Mouse (Mus musculus) adrenal gland, postnatal 25 days (tissue): ENCODE measurements around the gene Slc22a17. TPM values are rescaled to one million over a fixed set of nuclear protein-coding genes. Genes with fewer than 3 reads are reported as not detected.

Source experiments
- DNase-seq: peaks from one replicate; pipeline ENCODE4 v3.0.0; 2021; ENCODE audit warnings: mixed read lengths
- total RNA-seq: library from RNA; stranded (reverse); gene quantifications from 2 replicates; pipeline ENCODE4 v1.2.3, GENCODE M21; 2021

The Slc22a17 gene
- total RNA-seq, 1 experiment from 2014 or later, result 41.6 TPM

DNA sequence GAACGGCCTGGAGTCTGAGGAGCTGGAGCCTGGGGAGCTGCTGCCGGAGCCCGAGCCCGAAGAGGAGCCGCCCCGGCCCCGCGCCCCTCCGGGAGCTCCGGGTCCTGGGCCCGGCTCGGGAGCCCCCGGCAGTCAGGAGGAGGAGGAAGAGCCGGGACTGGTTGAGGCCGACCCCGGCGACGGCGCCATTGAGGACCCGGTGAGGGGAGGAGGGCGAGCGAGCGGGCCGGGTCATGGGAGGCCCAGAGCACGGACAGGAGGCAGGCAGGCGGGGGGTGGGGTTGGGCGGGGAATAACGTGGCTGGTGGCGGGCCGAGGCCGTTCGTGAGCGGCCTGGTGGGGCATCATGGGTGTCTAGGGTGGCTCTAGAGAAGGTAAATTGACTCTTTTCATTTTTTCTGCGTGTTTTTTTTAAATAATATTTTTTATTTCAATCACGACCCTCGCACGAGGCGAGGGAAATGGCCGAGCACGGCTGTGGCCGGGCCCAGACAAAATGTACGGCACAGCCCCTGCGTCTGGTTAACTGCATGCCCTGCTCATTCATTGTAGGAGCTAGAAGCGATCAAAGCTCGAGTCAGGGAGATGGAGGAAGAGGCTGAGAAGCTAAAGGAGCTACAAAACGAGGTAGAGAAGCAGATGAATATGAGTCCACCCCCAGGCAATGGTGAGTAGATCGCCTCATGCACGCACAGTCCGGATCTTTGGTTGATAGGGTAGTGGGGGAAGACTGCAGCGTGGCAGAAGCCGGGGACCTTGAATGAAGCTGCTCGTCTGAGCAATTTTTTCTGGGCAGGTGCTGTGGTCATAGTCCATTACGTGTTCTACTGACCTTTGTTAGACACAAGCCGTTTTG, 18.4 kb downstream of the Slc22a17 start:
- DNase-seq, result peak; percentile 78

DNA sequence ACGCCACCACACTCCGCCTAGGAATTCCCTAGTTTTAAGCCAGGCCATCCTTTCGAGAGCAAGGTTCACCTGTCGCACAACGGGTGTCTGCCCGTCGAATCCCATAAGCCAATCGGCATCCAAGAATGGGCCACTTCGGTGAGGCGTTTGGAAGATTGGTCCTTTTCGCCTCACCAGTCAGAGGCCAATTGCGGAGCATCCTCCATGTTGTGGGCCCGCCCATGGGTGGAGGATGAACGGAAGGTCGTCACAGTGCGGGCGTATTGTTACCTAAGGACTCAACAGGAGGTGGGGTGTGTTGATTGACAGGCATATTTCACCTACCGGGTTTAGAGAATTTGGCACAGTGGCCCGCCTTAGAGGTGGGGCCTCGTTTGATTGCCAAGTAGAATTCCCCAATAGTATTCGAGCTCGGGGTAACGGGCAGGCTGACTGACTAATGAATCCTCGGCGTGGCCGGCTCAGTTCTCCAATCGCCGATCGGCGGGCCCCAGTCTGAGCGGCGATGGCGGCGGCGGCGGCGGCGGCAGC, 19.2 kb downstream of the Slc22a17 start:
- peak; percentile 93 for DNase-seq

DNA sequence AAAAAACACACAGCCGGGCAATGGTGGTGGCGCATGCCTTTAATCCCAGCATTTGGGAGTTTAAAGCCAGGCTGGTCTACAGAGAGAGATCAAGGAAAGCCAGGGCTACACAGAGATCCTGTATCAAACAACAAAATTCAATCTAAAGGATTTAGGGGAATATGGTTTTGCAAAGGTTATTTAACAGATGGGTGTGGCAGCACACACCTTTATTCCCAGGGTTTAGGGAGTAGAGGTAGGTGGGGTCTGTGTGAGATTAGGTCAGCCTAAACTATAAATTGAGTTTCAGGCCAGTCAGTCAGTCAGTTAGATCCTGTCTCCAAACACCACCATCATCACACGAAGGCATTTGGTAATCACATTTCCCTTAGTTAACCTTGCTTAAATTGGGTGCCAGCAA, 20.7 kb downstream of the Slc22a17 start, which contains the start of gene Pabpn1:
TSS of gene Pabpn1 (plus strand) at position 301 of the 400 bp plus-strand sequence.
- DNase-seq, result no peak

DNA sequence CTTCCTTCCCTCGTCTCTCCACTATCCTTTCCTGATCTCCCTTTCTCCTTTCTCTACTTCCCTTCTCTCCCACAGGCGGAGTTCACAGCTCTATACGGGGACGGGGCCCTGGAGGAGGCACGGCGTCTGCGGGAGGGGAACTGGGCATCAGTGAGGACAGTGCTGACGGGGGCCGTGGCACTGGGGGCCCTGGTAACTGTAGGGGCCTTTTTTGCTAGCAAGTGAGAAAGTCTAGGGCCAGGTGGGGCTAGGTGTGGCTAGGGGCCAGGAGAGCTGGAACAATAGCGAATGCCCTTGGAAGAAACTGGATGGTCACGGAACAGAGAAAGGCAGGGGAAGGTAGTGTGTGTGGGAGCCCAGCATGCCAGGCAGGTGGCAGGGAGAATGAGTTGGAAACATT, 27.6 kb downstream of the Slc22a17 start:
- DNase-seq, result no peak

DNA sequence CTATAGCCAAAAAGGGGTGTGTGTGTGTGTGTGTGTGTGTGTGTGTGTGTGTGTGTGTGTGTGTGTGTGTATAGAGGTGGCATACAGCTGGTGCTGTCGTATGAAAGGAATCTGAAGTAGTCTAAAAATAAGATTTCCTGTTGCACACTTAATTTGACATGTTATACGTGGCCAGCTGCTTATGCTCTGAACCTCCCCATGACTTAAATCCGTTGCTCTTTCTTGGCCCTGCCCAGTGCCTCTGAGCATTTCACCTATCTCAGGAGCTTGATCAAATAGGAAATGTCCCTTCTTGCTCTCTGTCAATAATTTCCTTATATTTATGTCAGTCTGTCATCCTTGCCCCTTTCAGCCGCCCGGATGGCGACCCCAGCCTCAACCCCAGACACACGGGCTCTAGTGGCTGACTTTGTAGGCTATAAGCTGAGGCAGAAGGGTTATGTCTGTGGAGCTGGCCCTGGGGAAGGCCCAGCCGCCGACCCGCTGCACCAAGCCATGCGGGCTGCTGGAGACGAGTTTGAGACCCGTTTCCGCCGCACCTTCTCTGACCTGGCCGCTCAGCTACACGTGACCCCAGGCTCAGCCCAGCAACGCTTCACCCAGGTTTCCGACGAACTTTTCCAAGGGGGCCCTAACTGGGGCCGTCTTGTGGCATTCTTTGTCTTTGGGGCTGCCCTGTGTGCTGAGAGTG, 28.8 kb downstream of the Slc22a17 start:
- no peak for DNase-seq

DNA sequence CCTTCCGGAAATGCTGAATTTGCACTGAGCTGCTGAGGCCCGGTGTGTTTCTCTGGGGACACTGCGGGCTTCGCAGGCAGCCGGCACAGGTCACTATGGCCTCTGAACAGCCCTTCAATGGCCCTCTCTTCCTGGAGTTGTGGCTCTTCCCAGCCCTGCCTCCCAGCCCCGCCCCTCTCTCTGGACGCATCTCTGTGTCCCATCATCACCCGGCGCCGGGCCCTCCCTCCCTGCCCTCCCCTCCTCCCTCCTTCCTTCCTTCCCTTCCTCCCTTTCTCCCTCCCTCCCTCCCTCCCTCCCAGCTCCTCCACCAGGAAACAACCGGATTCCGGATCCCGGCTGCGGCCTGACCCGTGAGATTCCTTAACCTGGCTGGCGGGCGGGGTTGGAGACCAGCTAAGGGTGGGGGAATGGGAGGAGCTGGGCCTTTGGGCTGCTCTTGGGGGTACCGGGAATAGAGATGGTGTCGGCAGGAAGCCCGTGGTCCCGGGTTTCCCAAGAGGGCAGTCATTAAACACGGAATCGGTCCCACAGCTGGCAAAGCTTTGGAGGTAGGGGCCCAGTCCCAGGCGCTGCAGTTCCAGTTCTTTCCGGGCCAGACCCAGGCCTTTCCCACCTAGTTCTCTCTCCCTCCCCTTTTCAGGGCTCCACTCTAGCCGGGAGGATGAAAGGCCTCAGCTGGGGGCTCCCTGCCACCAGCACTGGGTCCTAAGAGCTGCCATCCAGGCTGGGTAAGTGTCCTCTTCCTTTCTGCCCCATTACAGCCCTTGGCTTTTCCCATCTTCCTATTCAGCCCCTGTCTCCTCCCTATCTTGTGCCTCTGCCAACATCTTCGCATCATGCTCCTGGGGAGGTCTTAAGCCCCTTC, 29.5 kb downstream of the Slc22a17 start, which contains the start of the genes Bcl2l2 and Gm20521:
TSS of gene Bcl2l2 (plus strand) at position 224 of the 868 bp plus-strand sequence.
TSS of gene Gm20521 (plus strand) at position 288 of the 868 bp plus-strand sequence.
- peak; percentile 90 for DNase-seq

DNA sequence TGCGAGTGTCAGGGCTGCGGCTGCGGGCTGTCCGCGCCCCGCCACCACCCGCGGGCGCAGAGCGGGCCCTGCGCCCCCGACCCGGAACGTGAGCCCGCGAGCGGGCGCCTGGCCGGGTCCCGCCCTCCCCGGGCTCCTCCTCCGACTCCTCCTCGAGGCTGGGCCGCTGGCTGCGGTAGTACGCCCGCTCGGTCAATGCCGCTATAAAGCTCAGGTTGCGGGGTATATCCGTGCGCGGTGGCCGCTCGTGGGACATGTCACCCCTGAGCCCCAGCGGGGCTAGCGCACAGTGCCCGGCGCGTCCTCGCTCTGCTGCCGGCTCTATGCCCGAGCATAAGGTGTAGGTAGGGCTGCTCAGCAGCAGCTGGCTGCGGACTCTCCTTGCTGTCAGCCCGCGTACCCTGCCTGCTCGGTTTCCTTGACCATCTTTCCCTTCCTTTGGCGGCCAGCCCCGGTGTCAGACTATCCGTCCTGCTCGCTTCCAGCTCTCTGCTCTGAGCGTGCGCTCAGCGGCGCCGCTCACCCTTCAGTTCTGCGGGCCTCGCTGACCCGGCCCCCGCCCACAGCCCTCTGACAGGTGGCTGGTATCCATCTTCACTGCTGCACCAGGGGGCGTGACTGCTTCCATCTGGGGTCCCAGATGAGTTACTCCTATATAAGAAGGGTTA, 35.8 kb downstream of the Slc22a17 start, which contains the start of gene Ppp1r3e:
TSS of gene Ppp1r3e (minus strand) at position 503 of the 668 bp plus-strand sequence.
- peak; percentile 80 for DNase-seq

DNA sequence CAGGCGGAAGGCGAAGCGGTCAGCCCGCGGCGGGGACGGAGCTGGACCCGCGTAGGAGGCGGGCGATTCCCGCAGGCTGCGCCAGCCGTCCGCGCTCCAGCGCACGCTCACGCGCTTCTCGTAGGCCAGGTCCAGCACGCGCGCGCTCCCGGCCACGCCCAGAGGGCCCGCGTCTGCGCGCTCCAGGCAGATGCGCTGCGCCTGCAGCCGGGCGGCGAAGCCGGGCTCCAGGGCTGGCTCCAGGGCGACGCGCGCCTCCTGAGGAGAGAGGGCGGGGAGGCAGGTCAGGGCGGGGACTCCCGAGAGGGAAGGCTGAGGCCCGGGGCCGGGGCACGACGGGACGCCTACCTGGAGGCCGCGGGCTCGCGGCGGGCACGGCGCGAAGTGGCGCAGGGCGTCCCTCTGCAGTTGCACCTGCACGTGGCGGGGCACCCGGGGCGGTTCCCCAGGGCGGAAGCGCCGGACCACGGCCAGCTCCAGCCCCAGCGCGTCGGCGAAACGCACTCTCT, 36.3 kb downstream of the Slc22a17 start:
- DNase-seq, result peak; percentile 94

DNA sequence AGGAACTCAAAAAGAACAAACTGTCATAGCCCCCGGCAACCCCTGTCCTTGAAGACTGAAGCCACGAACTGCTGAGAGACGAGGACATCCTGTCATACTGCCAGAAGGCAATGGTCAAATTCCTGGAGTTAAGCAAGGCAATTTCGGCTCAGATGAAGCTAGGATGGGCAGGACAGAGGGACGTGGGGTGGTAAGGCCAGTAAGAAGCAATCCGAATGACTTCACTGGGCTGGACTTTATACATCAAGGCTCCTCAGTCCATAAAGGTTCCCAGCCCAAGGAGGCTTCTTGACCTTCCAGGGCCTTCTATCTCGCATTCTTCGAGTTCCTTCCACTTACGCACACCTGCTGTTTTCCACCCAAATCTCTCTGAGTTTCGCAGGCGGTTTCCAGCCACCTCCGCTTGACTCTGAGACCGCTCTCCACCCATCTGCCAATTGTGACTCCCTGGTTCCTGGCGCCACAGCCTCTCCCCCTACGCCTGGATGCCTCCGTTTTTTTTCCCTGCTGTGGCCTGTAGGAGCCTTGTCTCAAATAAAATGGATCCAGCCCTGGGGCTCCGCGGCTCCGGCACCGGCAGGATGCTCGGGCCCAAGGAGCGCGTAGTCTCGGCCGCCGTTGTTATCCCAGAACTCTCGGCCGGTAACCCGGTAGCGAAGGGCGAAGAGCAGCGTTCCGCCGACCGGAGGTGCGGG, 36.9 kb downstream of the Slc22a17 start:
- no peak for DNase-seq

DNA sequence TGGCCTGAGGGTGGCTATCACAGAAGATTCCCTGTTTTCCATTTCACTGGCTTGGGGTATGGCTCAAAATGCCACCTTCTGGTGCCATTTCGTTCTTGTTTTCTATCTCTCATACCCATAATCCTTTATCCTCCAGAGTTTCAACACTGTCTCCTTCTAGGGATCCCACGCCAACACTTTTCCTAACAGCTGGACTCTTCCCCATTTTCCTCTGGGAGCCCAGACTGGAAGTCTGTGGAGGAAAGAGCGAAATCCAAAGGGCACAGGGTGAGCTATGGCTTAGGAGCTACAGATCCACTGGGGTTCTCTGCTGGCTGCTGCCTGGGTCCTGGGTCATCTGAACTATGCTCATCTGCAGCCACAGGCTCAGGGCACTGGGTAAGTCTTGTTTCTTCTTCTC, 38.8 kb downstream of the Slc22a17 start:
- DNase-seq, result no peak

DNA sequence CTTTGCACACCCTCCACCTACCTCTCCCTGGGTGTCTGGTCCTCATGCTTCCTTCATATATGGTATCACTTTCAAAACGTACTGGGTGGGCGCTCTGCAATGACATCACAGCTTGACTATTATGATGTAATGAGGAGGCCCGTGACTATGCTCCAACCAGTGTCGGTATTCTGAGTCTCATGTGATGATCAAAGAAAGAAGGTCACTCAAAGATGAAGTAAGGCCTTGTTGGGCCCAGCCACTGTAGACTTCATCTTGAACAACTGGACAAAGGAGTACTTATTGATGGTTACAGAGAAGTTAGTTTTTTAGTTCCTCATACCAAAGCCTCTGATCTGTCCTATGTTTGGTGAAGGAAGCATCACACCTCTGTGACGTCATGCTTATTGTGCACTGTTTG, 42.1 kb downstream of the Slc22a17 start, which contains the start of gene Homez:
TSS of gene Homez (minus strand) at position 101 of the 400 bp plus-strand sequence.
- no peak for DNase-seq

DNA sequence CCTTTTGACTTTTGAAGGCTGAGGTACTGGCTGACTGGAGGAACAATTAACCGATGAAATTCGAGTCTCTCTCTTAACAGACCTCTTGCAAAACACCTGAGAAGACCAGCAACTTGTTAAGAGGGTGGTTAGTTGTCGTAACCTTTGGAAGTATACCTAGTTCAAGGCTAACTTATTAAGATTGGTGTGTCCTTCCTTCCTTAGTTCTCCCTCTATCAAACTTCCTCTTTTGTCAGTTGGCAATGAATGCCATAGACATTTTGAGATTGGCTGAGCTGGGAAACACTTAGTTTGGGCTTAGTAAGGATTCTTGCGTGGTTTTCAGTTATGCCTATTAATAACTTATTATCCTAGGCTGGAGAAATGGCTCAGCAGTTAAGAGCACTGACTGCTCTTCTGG, 44.9 kb downstream of the Slc22a17 start:
- DNase-seq, result no peak

DNA sequence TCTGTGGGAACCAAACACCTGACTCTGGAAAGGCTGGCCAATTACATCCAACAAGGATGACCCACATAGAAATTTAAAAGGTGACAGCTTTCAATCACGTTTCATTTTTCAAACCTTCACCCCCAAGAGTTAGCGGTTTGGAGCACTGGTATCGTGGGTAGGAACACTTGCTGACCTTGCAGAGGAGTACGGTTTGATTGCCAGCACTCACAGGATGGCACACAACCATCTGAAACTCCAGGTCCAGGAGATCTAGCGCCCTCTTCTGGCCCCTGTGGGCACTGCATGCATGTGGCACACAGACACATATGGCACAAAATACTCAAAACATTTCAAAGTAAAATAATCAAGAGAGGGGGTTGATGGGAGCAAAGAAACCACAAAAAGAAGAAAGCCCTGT, 46.0 kb downstream of the Slc22a17 start:
- no peak for DNase-seq

DNA sequence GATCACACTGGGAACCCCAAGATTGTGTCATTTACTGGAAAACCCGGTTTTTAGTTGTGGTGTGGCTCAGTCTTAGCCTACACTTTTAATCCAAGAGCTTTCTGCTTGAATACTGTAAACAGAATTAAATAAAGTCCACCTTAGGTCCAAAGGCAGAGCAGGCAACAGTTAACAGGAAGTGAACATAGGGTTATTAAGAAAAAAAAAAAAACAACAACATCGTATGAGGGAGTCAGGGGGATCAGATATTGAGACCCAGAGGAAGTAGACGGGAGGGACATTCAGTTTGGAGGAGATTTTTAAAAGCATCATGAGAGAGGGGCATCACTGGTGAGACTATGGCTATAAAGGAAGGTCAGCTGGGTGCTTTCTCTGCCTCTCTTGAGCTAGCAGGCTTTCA, 46.7 kb downstream of the Slc22a17 start:
- DNase-seq, result no peak

DNA sequence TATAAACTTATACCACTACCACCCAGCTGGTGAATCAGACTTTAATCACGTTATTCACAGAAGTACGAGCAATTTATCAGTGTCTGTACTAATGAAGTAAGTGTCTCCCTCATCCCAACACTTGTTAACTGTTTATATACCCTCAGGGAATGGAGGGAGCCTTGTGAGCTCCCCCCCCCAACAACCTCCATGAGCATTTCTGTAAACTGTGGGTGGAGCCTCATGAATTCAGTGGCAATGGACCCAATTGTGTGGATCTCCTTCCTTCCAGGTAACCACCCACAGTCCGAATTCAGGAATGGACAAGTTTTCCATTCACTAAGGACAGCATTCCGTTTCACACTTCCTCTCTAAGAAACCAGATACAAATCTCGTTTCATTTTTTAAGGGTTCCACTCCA, 47.3 kb downstream of the Slc22a17 start:
- no peak for DNase-seq

DNA sequence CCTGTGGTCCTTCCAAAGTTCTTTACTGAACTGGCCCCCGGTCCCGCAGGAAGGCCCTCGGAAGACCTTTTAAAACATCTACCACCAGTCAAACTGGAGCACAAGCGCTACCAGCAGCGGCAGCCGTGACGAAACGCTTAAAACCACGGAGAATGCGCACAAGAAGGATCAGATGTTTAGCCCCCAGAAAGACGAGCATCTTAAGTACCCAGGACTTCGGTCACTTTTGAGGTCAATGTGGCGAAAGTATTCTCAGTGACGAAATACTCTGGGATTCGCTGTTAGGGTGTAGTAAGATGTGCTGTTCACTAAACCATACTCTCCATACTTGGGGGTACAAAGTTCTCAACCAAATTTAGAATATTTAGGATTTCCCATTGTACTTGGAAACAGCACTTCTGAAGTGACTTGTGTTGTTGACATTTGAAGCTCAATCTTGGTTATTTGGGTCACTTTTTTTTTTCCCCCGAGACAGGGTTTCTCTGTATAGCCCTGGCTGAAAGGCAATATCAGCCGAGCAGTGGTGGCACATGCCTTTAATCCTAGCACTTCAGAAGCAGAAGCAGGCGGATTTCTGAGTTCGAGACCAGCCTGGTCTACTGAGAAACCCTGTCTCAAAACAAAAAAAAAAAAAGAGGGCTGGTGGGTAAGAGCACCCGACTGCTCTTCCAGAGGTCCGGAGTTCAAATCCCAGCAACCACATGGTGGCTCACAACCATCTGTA, 48.5 kb downstream of the Slc22a17 start:
- no peak for DNase-seq

DNA sequence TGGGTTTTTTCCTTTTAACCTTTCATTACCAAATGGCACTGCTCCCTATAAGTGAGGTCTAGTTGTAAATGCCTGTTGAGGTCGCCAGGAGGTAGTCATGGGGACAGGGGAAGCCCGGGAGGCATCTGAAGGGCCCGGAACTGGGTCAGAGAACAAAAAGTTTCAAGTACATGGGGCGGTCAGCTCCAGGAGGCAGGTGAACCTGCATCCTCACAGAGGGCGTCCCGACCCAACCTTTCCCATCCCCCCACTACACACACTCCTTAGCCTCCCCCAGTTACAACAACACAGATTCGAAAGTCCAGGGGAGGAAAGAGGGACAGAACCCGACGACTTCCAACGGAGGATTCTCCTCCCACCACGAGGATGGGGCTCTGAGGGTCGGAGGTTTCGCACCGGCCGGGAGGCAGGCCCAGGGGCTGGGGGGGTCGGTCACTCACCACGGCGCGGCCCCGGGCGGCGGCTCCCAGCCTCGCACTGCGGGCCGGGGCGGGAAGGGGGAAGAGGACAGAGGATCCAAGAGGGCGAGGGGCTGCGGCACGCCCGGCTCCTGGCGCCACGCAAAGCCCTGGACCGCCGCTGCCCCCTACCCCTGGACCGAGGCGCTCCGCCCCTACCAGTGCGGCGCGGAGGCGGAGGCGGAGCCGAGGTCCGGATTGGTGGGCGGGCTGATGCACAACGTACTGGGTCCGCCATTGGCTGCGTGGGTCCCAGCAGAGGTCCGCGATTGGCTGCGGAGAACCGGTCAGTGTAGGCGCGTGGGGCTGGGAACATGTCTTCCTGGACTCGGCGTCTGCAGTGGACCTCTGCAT, 49.2 kb downstream of the Slc22a17 start:
- peak; percentile 95 for DNase-seq

DNA sequence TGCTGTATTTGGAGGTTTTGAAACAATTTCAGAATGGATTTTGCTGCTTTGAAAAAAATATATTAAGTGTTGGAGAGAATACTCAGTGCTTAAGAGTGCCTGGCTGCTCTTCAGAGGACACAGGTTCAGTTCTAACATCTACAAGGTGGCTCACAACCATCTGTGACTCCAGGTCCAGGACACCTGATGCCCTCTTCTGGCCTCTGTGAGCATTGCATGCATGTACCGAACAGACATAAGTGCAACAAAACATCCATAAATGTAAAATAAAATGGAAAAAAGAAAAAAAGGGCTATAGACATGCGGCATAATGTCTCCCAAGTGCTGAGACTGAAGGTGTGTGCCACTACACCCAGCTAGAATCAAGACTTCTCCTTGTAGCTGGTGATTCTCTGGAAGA, 52.4 kb downstream of the Slc22a17 start:
- peak; percentile 66 for DNase-seq

DNA sequence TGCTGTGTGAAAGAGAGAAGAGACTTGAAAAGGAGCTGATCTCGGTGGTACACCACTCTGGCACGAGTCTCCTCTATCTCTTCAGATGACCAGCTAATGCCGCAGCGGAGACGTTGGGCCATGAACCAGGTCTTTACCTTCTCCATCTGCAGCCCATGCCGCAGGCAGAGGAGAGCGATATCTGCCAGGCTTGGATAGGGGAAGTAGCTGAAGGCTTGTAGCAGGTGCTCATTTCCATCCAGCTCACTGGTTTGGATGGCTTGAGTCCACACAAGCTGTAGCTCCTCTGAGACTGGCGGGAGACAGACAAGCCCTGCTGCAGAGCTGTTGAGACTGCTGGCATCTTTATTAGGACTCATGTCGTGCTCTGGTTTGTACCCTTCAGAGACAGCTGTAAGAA, 55.0 kb downstream of the Slc22a17 start:
- DNase-seq, result no peak
